Mouse (Mus musculus) CH12.LX (cell line): ENCODE results near the gene Rpl3. TPM values are rescaled to one million over a fixed set of nuclear protein-coding genes. Genes with fewer than 3 reads are reported as not detected.

Source experiments
- DNase-seq: peaks from one replicate; pipeline ENCODE4 v3.0.0-alpha.2; 2013; ENCODE audit errors: extremely low read depth
- H3K27ac ChIP-seq: 2 replicates; pipeline ENCODE4 v1.5.1; 2012; ENCODE audit warnings: low read depth, mild to moderate bottlenecking, control low read depth, moderate library complexity; ENCODE audit not compliant: insufficient read depth
- H3K27me3 ChIP-seq: replicated peaks from 2 replicates; pipeline ENCODE3; 2012; ENCODE audit warnings: inconsistent platforms
- H3K36me3 ChIP-seq, 2 experiments: replicated peaks in 1 of 2; 2 replicates each; pipeline versions ENCODE3 to v1.6.1; 2012; ENCODE audit warnings: inconsistent platforms in 1 of 2, low read length in 1 of 2, mild to moderate bottlenecking in 1 of 2, mixed read lengths in 1 of 2, moderate library complexity in 1 of 2; ENCODE audit not compliant: control insufficient read depth in 1 of 2, insufficient read depth in 1 of 2
- H3K4me1 ChIP-seq, 2 experiments: 2 replicates each; pipeline ENCODE4 v1.6.1; 2012; ENCODE audit warnings: inconsistent platforms in 1 of 2, moderate library complexity in 1 of 2; ENCODE audit not compliant: insufficient read depth in 2 of 2, control insufficient read depth in 1 of 2
- H3K4me2 ChIP-seq: 2 replicates; pipeline ENCODE4 v1.6.1; 2012; ENCODE audit warnings: low read depth, mild to moderate bottlenecking, control low read depth; ENCODE audit not compliant: poor library complexity, insufficient read depth, severe bottlenecking
- H3K4me3 ChIP-seq, 3 experiments: fragments of 150-350 bp in 1 of 3; sonication (generic) in 1 of 3; replicated peaks in 1 of 3; 2 replicates each; pipeline versions ENCODE3 to v1.5.1; 2011 to 2012; ENCODE audit warnings: low read depth in 2 of 3, low read length in 2 of 3, mild to moderate bottlenecking in 2 of 3, moderate library complexity in 2 of 3, control low read depth in 1 of 3, improper control_type of control experiment in 1 of 3, inconsistent platforms in 1 of 3, mixed read lengths in 1 of 3; ENCODE audit not compliant: poor library complexity in 1 of 3
- H3K79me2 ChIP-seq: replicated peaks from 2 replicates; pipeline ENCODE4 v1.6.1; 2012; ENCODE audit warnings: mild to moderate bottlenecking, moderate library complexity; ENCODE audit not compliant: control insufficient read depth, poor library complexity, insufficient read depth, severe bottlenecking; ENCODE audit errors: extremely low read depth
- H3K9ac ChIP-seq: 2 replicates; pipeline ENCODE4 v1.6.1; 2012; ENCODE audit warnings: low read depth, mild to moderate bottlenecking, control low read depth, moderate library complexity; ENCODE audit not compliant: insufficient read depth
- H3K9me3 ChIP-seq: replicated peaks from 2 replicates; pipeline ENCODE3; 2012; ENCODE audit warnings: low read length, inconsistent platforms, mixed read lengths
- BHLHE40 ChIP-seq: IDR thresholded peaks from 2 replicates; pipeline ENCODE4 v1.6.1; 2011; ENCODE audit warnings: mild to moderate bottlenecking, low read depth, low read length, improper control_type of control experiment
- CHD1 ChIP-seq: IDR thresholded peaks from 2 replicates; pipeline ENCODE4 v1.6.1; 2012; ENCODE audit warnings: low read depth, low read length, improper control_type of control experiment, inconsistent platforms
- CTCF ChIP-seq, 2 experiments: IDR thresholded peaks in 1 of 2; conservative IDR thresholded peaks in 1 of 2; 2 replicates each; pipeline ENCODE4 v1.5.1; 2011 to 2012; ENCODE audit warnings: low read depth in 2 of 2, low read length in 2 of 2, improper control_type of control experiment in 1 of 2, inconsistent platforms in 1 of 2, mild to moderate bottlenecking in 1 of 2, moderate library complexity in 1 of 2
- E2F4 ChIP-seq: IDR thresholded peaks from 2 replicates; pipeline ENCODE4 v1.6.1; 2011; ENCODE audit warnings: low read depth, low read length, improper control_type of control experiment; ENCODE audit not compliant: insufficient replicate concordance
- ELF1 ChIP-seq: IDR thresholded peaks from 2 replicates; pipeline ENCODE4 v1.6.1; 2014; ENCODE audit warnings: low read depth, mild to moderate bottlenecking, inconsistent platforms, low read length, improper control_type of control experiment
- EP300 ChIP-seq: IDR thresholded peaks from 2 replicates; pipeline ENCODE4 v1.6.1; 2011; ENCODE audit warnings: low read length, improper control_type of control experiment
- ETS1 ChIP-seq: conservative IDR thresholded peaks from 2 replicates; pipeline ENCODE4 v1.6.1; 2012; ENCODE audit warnings: low read depth, mild to moderate bottlenecking, inconsistent platforms, low read length, improper control_type of control experiment, moderate library complexity
- HCFC1 ChIP-seq: IDR thresholded peaks from 2 replicates; pipeline ENCODE4 v1.6.1; 2012; ENCODE audit warnings: low read depth, mild to moderate bottlenecking, inconsistent platforms, low read length, improper control_type of control experiment
- IRF4 ChIP-seq: IDR thresholded peaks from 2 replicates; pipeline ENCODE4 v1.6.1; 2014; ENCODE audit warnings: low read depth, mild to moderate bottlenecking, inconsistent platforms, low read length, improper control_type of control experiment
- KAT2A ChIP-seq: IDR thresholded peaks from 2 replicates; pipeline ENCODE4 v1.6.1; 2012; ENCODE audit warnings: low read length, improper control_type of control experiment, inconsistent platforms; ENCODE audit not compliant: insufficient replicate concordance
- MAFK ChIP-seq: IDR thresholded peaks from 2 replicates; pipeline ENCODE4 v1.6.1; 2011; ENCODE audit warnings: low read length, improper control_type of control experiment; ENCODE audit not compliant: insufficient replicate concordance
- MAX ChIP-seq: IDR thresholded peaks from 2 replicates; pipeline ENCODE4 v1.6.1; 2011; ENCODE audit warnings: low read length, improper control_type of control experiment
- MAZ ChIP-seq: IDR thresholded peaks from 2 replicates; pipeline ENCODE4 v1.6.1; 2012; ENCODE audit warnings: low read depth, mild to moderate bottlenecking, inconsistent platforms, low read length, improper control_type of control experiment, moderate library complexity
- MEF2A ChIP-seq: IDR thresholded peaks from 2 replicates; pipeline ENCODE4 v1.6.1; 2014; ENCODE audit warnings: low read depth, mild to moderate bottlenecking, inconsistent platforms, low read length, improper control_type of control experiment, borderline replicate concordance
- NRF1 ChIP-seq: IDR thresholded peaks from 2 replicates; pipeline ENCODE4 v1.6.1; 2014; ENCODE audit warnings: low read depth, mild to moderate bottlenecking, inconsistent platforms, low read length, improper control_type of control experiment, moderate library complexity
- PAX5 ChIP-seq: IDR thresholded peaks from 2 replicates; pipeline ENCODE4 v1.6.1; 2012; ENCODE audit warnings: low read length, inconsistent platforms, mixed read lengths
- POLR2A ChIP-seq: IDR thresholded peaks from 2 replicates; pipeline ENCODE4 v1.6.1; 2011; ENCODE audit warnings: low read depth, mild to moderate bottlenecking, improper control_type of control experiment, low read length
- RAD21 ChIP-seq: IDR thresholded peaks from 2 replicates; pipeline ENCODE4 v1.6.1; 2011; ENCODE audit warnings: low read depth, mild to moderate bottlenecking, low read length, improper control_type of control experiment, moderate library complexity
- RCOR1 ChIP-seq: conservative IDR thresholded peaks from 2 replicates; pipeline ENCODE4 v1.6.1; 2012; ENCODE audit warnings: low read depth, mild to moderate bottlenecking, inconsistent platforms, low read length, improper control_type of control experiment
- SMC3 ChIP-seq: IDR thresholded peaks from 2 replicates; pipeline ENCODE4 v1.6.1; 2011; ENCODE audit warnings: low read depth, low read length, improper control_type of control experiment
- TCF12 ChIP-seq: IDR thresholded peaks from 2 replicates; pipeline ENCODE4 v1.6.1; 2014; ENCODE audit warnings: low read depth, mild to moderate bottlenecking, inconsistent platforms, low read length, improper control_type of control experiment
- UBTF ChIP-seq: IDR thresholded peaks from 2 replicates; pipeline ENCODE4 v1.6.1; 2012; ENCODE audit warnings: low read depth, mild to moderate bottlenecking, inconsistent platforms, low read length, improper control_type of control experiment, moderate library complexity
- USF1 ChIP-seq: IDR thresholded peaks from 2 replicates; pipeline ENCODE4 v1.6.1; 2014; ENCODE audit warnings: low read depth, mild to moderate bottlenecking, inconsistent platforms, low read length, improper control_type of control experiment
- USF2 ChIP-seq: conservative IDR thresholded peaks from 2 replicates; pipeline ENCODE4 v1.6.1; 2011; ENCODE audit warnings: low read depth, low read length, improper control_type of control experiment
- ZC3H11A ChIP-seq: IDR thresholded peaks from 2 replicates; pipeline ENCODE4 v1.6.1; 2012; ENCODE audit warnings: low read depth, mild to moderate bottlenecking, inconsistent platforms, low read length, improper control_type of control experiment
- ZMIZ1 ChIP-seq: IDR thresholded peaks from 2 replicates; pipeline ENCODE4 v1.6.1; 2012; ENCODE audit warnings: low read depth, mild to moderate bottlenecking, inconsistent platforms, low read length, improper control_type of control experiment
- ZNF384 ChIP-seq: IDR thresholded peaks from 2 replicates; pipeline ENCODE4 v1.6.1; 2012; ENCODE audit warnings: low read depth, low read length, improper control_type of control experiment, inconsistent platforms
- dilution Hi-C: fragments of 300-500 bp; cut with MboI; formaldehyde crosslinking; loops from 2 replicates; pipeline ENCODE4 v1.14.3; 2020; ENCODE audit warnings: low sequenced_read_pairs; ENCODE audit not compliant: extremely low pct_unique_long_range_greater_than_20kb, extremely low pct_ligation_motif_present
- in situ Hi-C: fragments of 300-500 bp; cut with MboI; formaldehyde crosslinking; loops from 3 replicates; pipeline ENCODE4 v1.14.3; 2019; ENCODE audit warnings: low sequenced_read_pairs, low pct_ligation_motif_present, low pct_unique_long_range_greater_than_20kb, mixed read lengths
- polyA plus RNA-seq: library from polyadenylated mRNA; unstranded; fragments of >175 nt; gene quantifications from 2 replicates; pipeline ENCODE4 v1.2.1, GENCODE M21; 2012; ENCODE audit warnings: low read depth; ENCODE audit not compliant: insufficient read length
- total RNA-seq, 2 experiments: library from RNA; depleted of rRNA; stranded (reverse); fragments of 300-350 nt in 1 of 2; fragments of >200 nt in 1 of 2; gene quantifications; 2 replicates each; pipeline ENCODE4 v1.2.3; 2012 to 2014

Rpl3 gene
- total and polyA plus RNA-seq, 3 experiments = 2,198 to 3,819 (median 2,592) TPM

DNA sequence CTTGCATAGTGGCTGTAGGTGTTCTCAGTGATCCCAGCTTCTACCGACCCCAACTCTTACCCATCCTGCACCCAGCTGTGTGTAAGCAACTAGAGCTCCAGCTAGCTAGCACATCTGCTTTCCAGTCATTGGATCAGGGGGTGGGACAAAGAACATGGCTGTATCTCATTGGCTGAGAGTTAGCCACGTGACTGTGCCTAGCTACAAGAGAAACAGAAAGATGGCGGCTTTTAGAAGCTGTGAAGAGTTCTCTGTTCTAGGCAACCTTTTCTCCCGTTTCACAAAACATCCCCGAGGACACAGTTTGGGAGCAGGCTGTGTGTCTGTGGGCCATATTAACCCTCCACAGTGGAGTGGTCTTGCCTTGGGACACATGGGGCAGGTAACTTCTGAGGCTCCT lies 23.6 kb upstream of the Rpl3 start:
- DNase-seq = peak; percentile 34
- Histone ChIP-seq H3K36me3 (peaks cover 0 to 4% of the 10 kb centered on the region in 2 experiments), H3K27me3 (no peaks in the 10 kb centered on the region), H3K4me2 (no peak overlapping the region), H3K9me3 (peaks cover 5% of the 10 kb centered on the region), H3K4me3 (no peak overlapping the region), H3K4me1 (peaks cover 0 to 10% of the 10 kb centered on the region in 2 experiments; a peak in 1 of 4 replicates), H3K79me2 (no peaks in the 10 kb centered on the region), H3K27ac (no peak overlapping the region), H3K9ac (no peak overlapping the region)
- dilution Hi-C loops (no loop called here), in situ Hi-C loops (no loop called here)
- no peak for TF ChIP-seq ELF1
- peak; percentile 65 for TF ChIP-seq USF2
- no peak for TF ChIP-seq MAFK
- TF ChIP-seq NRF1 = no peak
- TF ChIP-seq ZC3H11A = no peak
- peak; percentile 78 for TF ChIP-seq USF1
- no peak for TF ChIP-seq ZNF384
- TF ChIP-seq PAX5 = no peak
- TF ChIP-seq ZMIZ1 = no peak
- no peak for TF ChIP-seq HCFC1
- TF ChIP-seq MAZ = no peak
- TF ChIP-seq POLR2A = no peak
- TF ChIP-seq RAD21 = no peak
- no peak for TF ChIP-seq MEF2A
- no peak for TF ChIP-seq ETS1
- no peak for TF ChIP-seq IRF4
- TF ChIP-seq E2F4 = no peak
- no peak for TF ChIP-seq EP300
- no peak for TF ChIP-seq BHLHE40
- TF ChIP-seq TCF12 = no peak
- TF ChIP-seq CTCF (conservative IDR thresholded peaks at IDR 0.05 in 1 of 2, IDR thresholded peaks at IDR 0.05 in 1 of 2; ENCODE audit: low read depth in 2 of 2, low read length in 2 of 2) = no peak
- TF ChIP-seq MAX = peak; percentile 66; the same call in 1 of the 2 replicates
- TF ChIP-seq UBTF = no peak

DNA sequence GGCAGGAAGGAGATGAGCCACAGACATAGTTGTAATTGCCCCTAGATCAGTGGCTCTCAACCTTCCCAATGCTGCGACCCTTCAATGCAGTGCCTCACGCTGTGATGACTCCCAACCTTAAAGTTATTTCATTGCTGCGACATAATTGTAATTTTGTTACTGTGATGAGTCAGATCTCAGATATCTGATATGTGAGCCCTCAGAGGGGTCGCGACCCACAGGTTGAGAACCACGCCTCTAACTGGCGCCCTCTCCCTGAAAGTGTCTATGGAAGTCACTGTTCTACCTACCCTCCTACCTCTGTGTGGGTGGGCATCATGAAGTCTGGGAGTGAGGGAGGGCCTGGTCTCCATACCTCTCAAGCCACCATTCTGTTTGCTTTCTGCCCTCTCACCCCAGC lies 22.7 kb upstream of the Rpl3 start:
- H3K79me2 ChIP-seq = no peaks in the 10 kb centered on the region
- H3K4me1 ChIP-seq = peaks cover 0 to 10% of the 10 kb centered on the region in 2 experiments; a peak in 1 of 4 replicates
- in situ Hi-C loops = no loop called here
- H3K4me3 ChIP-seq = no peak overlapping the region
- no peak overlapping the region for H3K9ac ChIP-seq
- no peaks in the 10 kb centered on the region for H3K27me3 ChIP-seq
- H3K4me2 ChIP-seq = no peak overlapping the region
- H3K36me3 ChIP-seq = peaks cover 0 to 4% of the 10 kb centered on the region in 2 experiments
- no peak for TF ChIP-seq ELF1
- no peak for TF ChIP-seq NRF1
- TF ChIP-seq RCOR1 = no peak
- no peak for TF ChIP-seq ZMIZ1
- no peak for TF ChIP-seq KAT2A
- TF ChIP-seq SMC3 = no peak
- no peak for TF ChIP-seq CHD1
- TF ChIP-seq, all 38 proteins: peak for 0
- dilution Hi-C loops = no loop called here
- DNase-seq = no peak
- H3K9me3 ChIP-seq = peaks cover 8% of the 10 kb centered on the region
- H3K27ac ChIP-seq = no peak overlapping the region
